Mouse (Mus musculus): ENCODE results near the gene Olfr115. TPM values are rescaled to one million over a fixed set of nuclear protein-coding genes. Genes with fewer than 3 reads are reported as not detected.

Gene Olfr115
- not detected in 2 replicates for polyA plus RNA-seq (2012)

GRCm38 (mm10) chr17:37627009-37627408 is at the start of gene Olfr115, which contains the start of gene Olfr116:
TSS of gene Olfr115 (minus strand) at chr17:37627109.
TSS of gene Olfr116 (minus strand) at chr17:37627199.

GRCm38 (mm10) chr17:37666688-37667087 is 39.8 kb upstream of the Olfr115 start, which contains the start of gene Olfr118:
TSS of gene Olfr118 (plus strand) at chr17:37666988.

GRCm38 (mm10) chr17:37663682-37664081 is 36.8 kb upstream of the Olfr115 start, which contains the start of gene Olfr117:
TSS of gene Olfr117 (minus strand) at chr17:37663782.

GRCm38 (mm10) chr17:37592643-37593042 is 34.3 kb downstream of the Olfr115 start, which contains the start of gene Olfr114:
TSS of gene Olfr114 (minus strand) at chr17:37592743.

GRCm38 (mm10) chr17:37577563-37577962 is 49.3 kb downstream of the Olfr115 start, which contains the start of gene Olfr113:
TSS of gene Olfr113 (minus strand) at chr17:37577663.

DNA sequence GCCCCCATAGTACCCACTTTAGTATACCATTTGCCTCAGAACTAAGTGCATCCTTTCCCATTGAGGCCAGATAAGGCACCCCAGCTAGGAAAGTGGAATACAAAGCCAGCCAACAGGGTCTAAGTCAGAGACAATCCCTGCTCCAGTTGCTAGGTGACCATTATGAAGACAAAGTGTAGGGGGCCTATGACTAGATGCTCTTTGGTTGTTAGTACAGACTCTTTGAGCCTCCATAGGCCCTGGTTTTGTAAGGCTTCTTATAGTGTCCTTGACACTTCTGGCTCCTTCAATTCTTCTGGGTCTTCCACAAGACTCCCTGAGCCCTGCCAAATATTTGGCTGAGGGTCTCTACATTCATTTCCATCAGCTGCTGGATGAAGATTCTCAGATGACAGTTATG is 57.6 kb downstream of the Olfr115 start, which contains the start of gene Olfr112:
TSS of gene Olfr112 (minus strand) at position 101 of the 400 bp plus-strand sequence.

Other genes starting within 250 kb of the Olfr115 start
- gene Olfr105-ps, start 248.1 kb downstream of the Olfr115 start, polyA plus RNA-seq (2012): 0.03 TPM in 1 of 2 replicates, not detected in the other
- not detected in 2 replicates for gene Olfr106-ps, start 236.7 kb downstream of the Olfr115 start, polyA plus RNA-seq (2012)
- gene Olfr107, start 227.9 kb downstream of the Olfr115 start, polyA plus RNA-seq (2012): not detected in 2 replicates
- gene Olfr108, start 181.6 kb downstream of the Olfr115 start, polyA plus RNA-seq (2012): not detected in 2 replicates
- gene Olfr109, start 168.2 kb downstream of the Olfr115 start, polyA plus RNA-seq (2012): not detected in 2 replicates
- not detected in 2 replicates for gene H2-M2, start 143.6 kb downstream of the Olfr115 start, polyA plus RNA-seq (2012)
- gene Olfr110, start 134.6 kb downstream of the Olfr115 start, polyA plus RNA-seq (2012): not detected in 2 replicates
- not detected in 2 replicates for gene Olfr111, start 119.1 kb downstream of the Olfr115 start, polyA plus RNA-seq (2012)
- not detected in 2 replicates for gene Olfr112, start 57.7 kb downstream of the Olfr115 start, polyA plus RNA-seq (2012)
- not detected in 2 replicates for gene Olfr113, start 49.4 kb downstream of the Olfr115 start, polyA plus RNA-seq (2012)
- not detected in 2 replicates for gene Olfr114, start 34.4 kb downstream of the Olfr115 start, polyA plus RNA-seq (2012)
- not detected in 2 replicates for gene Olfr116, start 90 bp upstream of the Olfr115 start, polyA plus RNA-seq (2012)
- gene Olfr117, start 36.7 kb upstream of the Olfr115 start, polyA plus RNA-seq (2012): not detected in 2 replicates
- not detected in 2 replicates for gene Olfr118, start 39.9 kb upstream of the Olfr115 start, polyA plus RNA-seq (2012)
- gene Olfr119, start 69.5 kb upstream of the Olfr115 start, polyA plus RNA-seq (2012): not detected in 2 replicates
- gene Olfr120, start 94.7 kb upstream of the Olfr115 start, polyA plus RNA-seq (2012): not detected in 2 replicates
- gene Olfr121, start 121.7 kb upstream of the Olfr115 start, polyA plus RNA-seq (2012): not detected in 2 replicates
- gene Olfr122, start 141.5 kb upstream of the Olfr115 start, polyA plus RNA-seq (2012): not detected in 2 replicates
- not detected in 2 replicates for gene Olfr123, start 166.4 kb upstream of the Olfr115 start, polyA plus RNA-seq (2012)
- gene Olfr124, start 172.8 kb upstream of the Olfr115 start, polyA plus RNA-seq (2012): not detected in 2 replicates
- gene Olfr125, start 205.8 kb upstream of the Olfr115 start, polyA plus RNA-seq (2012): not detected in 2 replicates
- gene Olfr126, start 220.4 kb upstream of the Olfr115 start, polyA plus RNA-seq (2012): 0.04 TPM in 1 of 2 replicates, not detected in the other

Data from megakaryocyte-erythroid progenitor cell, adult 5 weeks (primary cell).